Mouse (Mus musculus): ENCODE results near the gene Epb41.

Epb41 gene

GRCm38 (mm10) chr4:131885376-131885775 is 189.7 kb downstream of the Epb41 start:
- DNase-seq: no peak

GRCm38 (mm10) chr4:131883571-131883970 is 191.6 kb downstream of the Epb41 start:
- no peak for DNase-seq

- DNase-seq: no peak
These were observed 193.8 kb downstream of the Epb41 start for GRCm38 (mm10) chr4:131881306-131881705.

- no peak for DNase-seq
These were observed 195.4 kb downstream of the Epb41 start for GRCm38 (mm10) chr4:131879692-131880091.

- DNase-seq: peak; percentile 21
These were observed 198.3 kb downstream of the Epb41 start for GRCm38 (mm10) chr4:131876836-131877235.

- DNase-seq: no peak
These were observed 199.9 kb downstream of the Epb41 start for GRCm38 (mm10) chr4:131875242-131875641.

GRCm38 (mm10) chr4:131874567-131874966 is 200.6 kb downstream of the Epb41 start:
- DNase-seq: no peak

GRCm38 (mm10) chr4:131874169-131874536 is 201.0 kb downstream of the Epb41 start:
- DNase-seq: no peak

Data from lung, postnatal 10 days (tissue).